Mouse (Mus musculus): ENCODE measurements around the gene Angptl4. TPM values are rescaled to one million over a fixed set of nuclear protein-coding genes. Genes with fewer than 3 reads are reported as not detected.

The Angptl4 gene
- total and polyA plus RNA-seq, 2 experiments from 2014 or later: 17.2 to 25.2 TPM

GRCm38 (mm10) chr17:33760255-33761165 is 21.1 kb downstream of the Angptl4 start, which contains the start of gene Rab11b:
Rab11b (minus strand) TSS chr17:33760530.
- H3K4me3 ChIP-seq (ENCODE audit: low read depth, low read length): peak within 1 kb of the TSS; percentile 89
- 4% methylated on average over 35 of the region's 35 CpGs for WGBS

GRCm38 (mm10) chr17:33759767-33760254 is 21.8 kb downstream of the Angptl4 start:
- Histone ChIP-seq H3K4me1 (ENCODE audit: insufficient read depth) (peaks cover 22% of the 10 kb centered on the region), H3K9me3 (ENCODE audit: low read length) (no peaks in the 10 kb centered on the region), H3K27me3 (ENCODE audit: insufficient read depth, low read length) (no peaks in the 10 kb centered on the region), H3K4me2 (ENCODE audit: low read depth) (peak overlapping the region; percentile 68), H3K4me3 (ENCODE audit: low read depth, low read length) (peak overlapping the region; percentile 89), H3K36me3 (ENCODE audit: insufficient read depth) (no peaks in the 10 kb centered on the region), H3K27ac (ENCODE audit: low read depth, low read length) (peak overlapping the region; percentile 99), H3K9ac (peak overlapping the region; percentile 99)
- ATAC-seq (peak; percentile 60), DNase-seq (peak; percentile 83)
- WGBS: 3% methylated on average over 33 of the region's 38 CpGs
- TF ChIP-seq CTCF (IDR thresholded peaks at IDR 0.05; ENCODE audit: low read depth): no peak

More at GRCm38 (mm10) chr17:33760255-33761165, 21.1 kb downstream of the Angptl4 start, which contains the start of gene Rab11b:
- Histone ChIP-seq H3K9me3 (ENCODE audit: low read length) (no peaks in the 10 kb centered on the region), H3K9ac (peak within 1 kb of the TSS; percentile 99), H3K27ac (ENCODE audit: low read depth, low read length) (peak within 1 kb of the TSS; percentile 99), H3K36me3 (ENCODE audit: insufficient read depth) (no peaks in the 10 kb centered on the region), H3K4me1 (ENCODE audit: insufficient read depth) (peaks cover 22% of the 10 kb centered on the region), H3K4me2 (ENCODE audit: low read depth) (peak within 1 kb of the TSS; percentile 68), H3K27me3 (ENCODE audit: insufficient read depth, low read length) (no peaks in the 10 kb centered on the region)
- ATAC-seq (peak; percentile 98), DNase-seq (peak; percentile 100)
- TF ChIP-seq CTCF (IDR thresholded peaks at IDR 0.05; ENCODE audit: low read depth): peak; percentile 50

GRCm38 (mm10) chr17:33757231-33757630 is 24.4 kb downstream of the Angptl4 start:
- peaks cover 22% of the 10 kb centered on the region for H3K4me1 ChIP-seq (ENCODE audit: insufficient read depth)
- no peak overlapping the region for H3K4me3 ChIP-seq (ENCODE audit: low read depth, low read length)
- peaks cover 4% of the 10 kb centered on the region; the same call in 1 of the 2 replicates for H3K36me3 ChIP-seq (ENCODE audit: insufficient read depth)
- no peak for TF ChIP-seq CTCF (IDR thresholded peaks at IDR 0.05; ENCODE audit: low read depth)
- H3K9ac ChIP-seq: 0 out of 2 replicates have a peak overlapping the region, but pooled peaks have one; percentile 10
- DNase-seq (no peak), ATAC-seq (no peak)
- no peaks in the 10 kb centered on the region for H3K27me3 ChIP-seq (ENCODE audit: insufficient read depth, low read length)
- H3K4me2 ChIP-seq (ENCODE audit: low read depth): 0 out of 2 replicates have a peak overlapping the region, but pooled peaks have one; percentile 8
- H3K9me3 ChIP-seq (ENCODE audit: low read length): no peaks in the 10 kb centered on the region
- no peak overlapping the region for H3K27ac ChIP-seq (ENCODE audit: low read depth, low read length)
- WGBS: 78% methylated on average over 4 of the region's 4 CpGs

- H3K4me1 ChIP-seq (ENCODE audit: insufficient read depth): peaks cover 22% of the 10 kb centered on the region
- ATAC-seq: no peak
- 81% methylated on average over 3 of the region's 3 CpGs for WGBS
Measured at GRCm38 (mm10) chr17:33756108-33756790, 25.4 kb downstream of the Angptl4 start.

GRCm38 (mm10) chr17:33755418-33756107 is 26.1 kb downstream of the Angptl4 start:
- Histone ChIP-seq H3K4me3 (ENCODE audit: low read depth, low read length) (no peak overlapping the region), H3K27ac (ENCODE audit: low read depth, low read length) (no peak overlapping the region), H3K9me3 (ENCODE audit: low read length) (no peaks in the 10 kb centered on the region), H3K27me3 (ENCODE audit: insufficient read depth, low read length) (no peaks in the 10 kb centered on the region), H3K36me3 (ENCODE audit: insufficient read depth) (peaks cover 4% of the 10 kb centered on the region; the same call in 1 of the 2 replicates), H3K4me1 (ENCODE audit: insufficient read depth) (peaks cover 22% of the 10 kb centered on the region), H3K9ac (no peak overlapping the region), H3K4me2 (ENCODE audit: low read depth) (no peak overlapping the region)
- WGBS: 81% methylated on average over 10 of the region's 10 CpGs
- ATAC-seq: no peak
- TF ChIP-seq CTCF (IDR thresholded peaks at IDR 0.05; ENCODE audit: low read depth): no peak
- no peak for DNase-seq

More at GRCm38 (mm10) chr17:33756108-33756790, 25.4 kb downstream of the Angptl4 start:
- H3K27ac ChIP-seq (ENCODE audit: low read depth, low read length): no peak overlapping the region
- H3K9ac ChIP-seq: no peak overlapping the region
- DNase-seq: no peak
- no peak overlapping the region for H3K4me2 ChIP-seq (ENCODE audit: low read depth)
- no peaks in the 10 kb centered on the region for H3K27me3 ChIP-seq (ENCODE audit: insufficient read depth, low read length)
- peaks cover 4% of the 10 kb centered on the region; the same call in 1 of the 2 replicates for H3K36me3 ChIP-seq (ENCODE audit: insufficient read depth)
- no peak for TF ChIP-seq CTCF (IDR thresholded peaks at IDR 0.05; ENCODE audit: low read depth)
- no peak overlapping the region for H3K4me3 ChIP-seq (ENCODE audit: low read depth, low read length)
- no peaks in the 10 kb centered on the region for H3K9me3 ChIP-seq (ENCODE audit: low read length)

GRCm38 (mm10) chr17:33754656-33755055 is 27.0 kb downstream of the Angptl4 start:
- DNase-seq (no peak), ATAC-seq (no peak)
- Histone ChIP-seq H3K27ac (ENCODE audit: low read depth, low read length) (no peak overlapping the region), H3K4me2 (ENCODE audit: low read depth) (no peak overlapping the region), H3K4me3 (ENCODE audit: low read depth, low read length) (no peak overlapping the region), H3K4me1 (ENCODE audit: insufficient read depth) (peaks cover 22% of the 10 kb centered on the region), H3K9ac (no peak overlapping the region), H3K9me3 (ENCODE audit: low read length) (no peaks in the 10 kb centered on the region), H3K36me3 (ENCODE audit: insufficient read depth) (peaks cover 4% of the 10 kb centered on the region; the same call in 1 of the 2 replicates), H3K27me3 (ENCODE audit: insufficient read depth, low read length) (no peaks in the 10 kb centered on the region)
- peak; percentile 28; the same call in 1 of the 2 replicates for TF ChIP-seq CTCF (IDR thresholded peaks at IDR 0.05; ENCODE audit: low read depth)
- 64% methylated on average over 1 of the region's 1 CpGs for WGBS
